Mouse (Mus musculus): ENCODE measurements around the gene Adamtsl5.
"Not testable (repeated sequence)": the region's sequence is repeated elsewhere in the genome, so short reads cannot be mapped to it uniquely, and the experiment has no call there.

Gene Adamtsl5

DNA sequence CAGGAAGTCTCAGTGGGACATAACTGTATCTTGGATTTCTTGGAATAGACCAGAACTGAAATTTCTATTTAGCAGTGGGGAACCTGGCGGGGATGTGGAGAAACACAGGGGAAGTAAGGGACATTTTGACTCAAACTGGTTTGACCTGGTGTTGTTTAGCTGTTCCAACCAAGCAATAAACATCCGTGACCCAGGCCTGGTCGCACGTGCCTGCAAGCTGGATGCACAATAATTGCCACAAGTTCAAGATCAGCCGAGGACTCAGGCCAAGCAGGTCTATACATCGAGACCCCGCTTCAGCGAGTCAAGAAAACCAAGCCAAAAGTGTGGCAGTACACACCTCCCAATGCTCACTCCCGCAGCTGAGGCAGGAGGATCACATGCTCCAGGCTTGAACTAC is 23.8 kb upstream of the Adamtsl5 start:
- no peak for DNase-seq (ENCODE audit: low spot score)

DNA sequence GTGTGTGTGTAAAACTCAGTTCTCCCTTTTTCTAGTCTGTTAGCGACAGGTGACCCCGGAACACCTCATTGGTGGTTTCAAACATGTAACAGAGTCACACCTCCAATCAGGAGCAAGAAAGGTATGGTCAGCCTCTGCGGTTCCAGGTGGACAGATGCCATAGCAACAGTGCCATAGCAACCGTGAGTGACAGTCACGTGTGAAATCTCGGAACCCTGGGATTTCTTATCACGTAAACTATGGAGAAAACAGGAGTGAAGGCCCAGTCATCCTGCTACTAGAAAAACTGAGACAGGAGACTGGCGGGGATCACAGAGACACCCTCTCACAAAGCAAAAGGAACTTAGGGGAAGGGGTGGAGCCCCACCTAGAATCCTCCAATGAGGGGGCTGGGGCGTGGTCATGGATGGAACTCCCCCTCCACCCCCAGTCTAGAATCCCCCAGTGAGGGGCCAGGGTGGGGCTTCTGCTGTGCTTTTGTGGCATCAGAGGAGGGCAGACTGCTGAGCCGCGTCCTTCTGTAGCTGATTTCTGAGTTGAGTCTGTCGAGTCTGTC is 23.3 kb upstream of the Adamtsl5 start:
- no peak for DNase-seq (ENCODE audit: low spot score)

DNA sequence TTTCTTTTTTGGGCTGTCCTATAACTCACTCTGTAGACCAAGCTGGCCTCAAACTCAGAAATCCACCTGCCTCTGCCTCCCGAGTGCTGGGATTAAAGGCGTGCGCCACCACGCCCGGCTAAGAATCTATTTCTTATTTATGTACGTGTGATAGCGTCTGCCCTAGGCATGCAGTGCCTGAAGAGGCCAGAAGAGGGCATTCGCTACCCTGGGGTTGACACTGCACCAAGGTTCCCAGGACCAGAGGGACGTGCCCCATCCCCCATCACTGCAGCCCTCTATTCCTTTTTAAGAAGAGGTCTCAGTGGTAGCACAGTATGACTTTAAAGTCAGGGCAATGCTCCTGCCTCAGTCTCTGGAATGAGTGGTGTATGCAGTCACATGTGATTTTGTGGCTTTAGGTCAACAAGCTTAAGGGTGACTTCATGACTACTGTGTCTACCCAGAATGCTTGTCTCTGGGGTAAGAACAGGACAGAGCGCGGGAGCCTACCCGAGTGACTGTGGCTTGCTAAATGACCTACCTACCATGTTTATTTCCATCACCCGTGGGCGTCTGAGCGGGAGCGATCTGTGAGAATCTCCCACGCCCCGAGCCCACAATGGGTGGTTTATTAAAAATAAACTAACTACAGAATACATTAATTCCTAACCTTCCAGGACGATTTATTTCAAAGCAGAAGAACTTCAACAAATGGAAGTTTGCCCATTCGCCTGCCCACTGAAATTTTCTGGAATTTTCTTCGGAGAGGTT is 22.0 kb upstream of the Adamtsl5 start:
- DNase-seq (ENCODE audit: low spot score): no peak

DNA sequence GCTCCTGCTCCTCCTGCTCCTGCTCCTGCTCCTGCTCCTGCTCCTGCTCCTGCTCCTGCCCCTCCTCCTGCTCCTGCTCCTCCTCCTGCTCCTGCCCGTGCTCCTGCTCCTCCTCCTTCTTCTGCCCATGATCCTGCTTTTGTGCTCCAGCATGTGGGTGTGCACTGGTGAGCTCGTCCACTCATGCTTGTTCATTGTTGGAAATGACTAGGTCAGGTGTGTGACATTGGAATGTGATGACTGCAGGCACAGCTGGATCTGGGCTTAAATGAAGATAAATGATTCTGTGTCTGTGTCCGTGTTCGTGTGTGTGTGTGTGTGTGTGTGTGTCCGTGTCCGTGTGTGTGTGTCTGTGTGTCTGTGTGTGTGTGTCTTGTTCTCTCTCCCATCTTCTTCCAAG is 20.2 kb upstream of the Adamtsl5 start:
- DNase-seq (ENCODE audit: low spot score): no peak

DNA sequence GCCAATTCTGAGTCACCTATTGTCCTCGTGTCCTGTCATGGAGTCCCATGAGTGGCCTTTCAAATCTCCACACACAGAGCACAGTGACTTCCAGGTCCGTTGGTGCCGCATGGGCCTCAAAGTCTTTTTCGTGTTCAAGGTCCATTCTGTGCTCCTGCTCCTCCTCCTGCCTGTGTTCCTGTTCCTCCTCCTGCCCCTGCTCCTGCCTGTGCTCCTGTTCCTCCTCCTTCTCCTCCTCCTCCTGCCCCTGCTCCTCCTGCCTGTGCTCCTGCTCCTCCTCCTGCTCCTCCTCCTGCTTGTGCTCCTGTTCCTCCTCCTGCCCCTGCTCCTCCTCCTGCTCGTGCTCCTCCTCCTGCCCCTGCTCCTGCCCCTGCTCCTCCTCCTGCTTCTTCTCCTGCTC is 19.7 kb upstream of the Adamtsl5 start:
- no peak for DNase-seq (ENCODE audit: low spot score)

DNA sequence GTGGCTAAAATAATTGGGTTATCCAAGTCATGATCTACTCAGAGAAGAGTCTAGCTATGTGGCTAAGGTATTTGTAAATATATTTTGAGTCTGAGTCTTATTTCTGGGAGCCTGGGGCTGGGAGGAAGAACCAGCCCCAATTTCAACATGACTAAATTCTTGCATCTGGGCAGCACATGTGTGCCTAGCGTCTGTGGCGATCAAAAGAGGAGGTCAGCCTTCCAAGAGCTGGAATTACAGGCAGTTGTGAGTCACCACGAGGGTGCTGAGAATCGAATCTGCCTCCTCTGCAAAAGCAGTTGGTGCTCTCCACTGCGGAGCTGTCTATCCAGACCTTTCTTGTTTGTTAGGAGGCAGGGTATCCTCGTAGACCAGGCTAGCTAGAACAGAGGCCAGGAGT is 17.5 kb upstream of the Adamtsl5 start:
- no peak for DNase-seq (ENCODE audit: low spot score)

DNA sequence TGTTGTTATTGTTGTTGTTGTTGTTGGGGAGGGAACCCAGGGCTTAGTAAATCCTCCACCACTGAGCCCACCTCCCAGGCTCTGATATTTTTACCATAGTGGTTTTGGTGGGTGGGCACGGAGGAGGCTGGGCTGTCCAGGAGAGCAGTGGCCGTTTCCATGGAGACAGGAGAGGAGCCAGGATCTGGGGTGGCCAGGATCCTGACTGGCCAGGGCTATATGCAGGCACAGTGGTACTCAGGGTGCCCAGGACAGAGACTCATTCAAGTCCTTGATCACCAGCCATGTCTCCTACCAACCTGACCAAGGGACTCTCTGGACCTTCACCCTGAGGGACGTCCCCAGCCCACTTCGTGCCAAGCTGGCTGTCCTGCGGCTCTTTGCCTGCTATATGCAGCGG is 15.5 kb upstream of the Adamtsl5 start:
- no peak for DNase-seq (ENCODE audit: low spot score)

DNA sequence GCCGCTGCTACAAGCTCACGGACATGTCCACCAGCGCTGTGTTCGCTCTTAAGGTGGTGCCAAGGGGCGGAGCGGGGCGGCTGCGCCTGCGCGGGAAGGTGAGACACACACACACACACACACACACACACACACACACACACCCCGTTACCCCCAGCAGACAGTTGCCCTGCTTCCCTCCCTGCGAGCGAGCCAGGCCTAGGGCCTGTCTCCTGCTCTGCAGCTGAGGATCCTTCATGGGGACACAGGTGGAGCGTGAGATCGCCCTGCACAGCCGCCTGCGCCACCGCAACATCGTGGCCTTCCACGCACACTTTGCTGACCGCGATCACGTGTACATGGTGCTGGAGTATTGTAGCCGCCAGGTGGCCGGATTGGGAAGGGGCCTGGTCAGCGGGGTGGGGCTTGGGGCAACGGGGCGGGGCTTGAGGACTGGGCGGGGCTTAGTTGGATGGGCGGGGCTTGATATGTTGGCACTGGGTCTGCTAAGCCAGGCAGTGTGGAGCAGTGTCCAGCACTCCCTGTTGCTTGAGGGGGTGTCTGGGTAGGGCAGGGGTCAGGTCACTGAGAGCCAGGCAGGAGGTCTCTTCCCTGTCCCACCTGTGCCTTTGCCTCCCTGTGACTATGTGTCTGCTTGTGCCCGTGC is 9.9 kb upstream of the Adamtsl5 start:
- DNase-seq (ENCODE audit: low spot score): peak; percentile 14

DNA sequence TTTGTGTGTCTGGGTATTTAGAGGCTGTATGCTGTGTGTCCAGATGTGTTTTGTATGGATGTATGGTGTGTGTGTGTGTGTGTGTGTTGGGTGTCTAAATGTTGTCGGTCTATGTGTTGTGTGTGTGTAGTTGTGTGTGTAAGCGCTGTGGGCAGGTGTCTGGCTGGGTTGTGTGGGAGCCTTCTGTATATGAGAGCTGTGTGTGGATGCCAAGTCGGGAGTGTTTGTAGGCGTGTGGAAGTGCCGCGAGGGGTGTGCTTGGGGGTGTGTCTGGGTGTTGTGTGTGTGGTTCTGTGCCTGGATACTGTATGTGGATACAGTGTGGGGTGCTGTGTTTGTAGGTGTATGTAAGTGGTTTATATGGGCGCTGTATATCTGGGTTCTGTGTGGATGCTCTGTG is 9.1 kb upstream of the Adamtsl5 start:
- no peak for DNase-seq (ENCODE audit: low spot score)

DNA sequence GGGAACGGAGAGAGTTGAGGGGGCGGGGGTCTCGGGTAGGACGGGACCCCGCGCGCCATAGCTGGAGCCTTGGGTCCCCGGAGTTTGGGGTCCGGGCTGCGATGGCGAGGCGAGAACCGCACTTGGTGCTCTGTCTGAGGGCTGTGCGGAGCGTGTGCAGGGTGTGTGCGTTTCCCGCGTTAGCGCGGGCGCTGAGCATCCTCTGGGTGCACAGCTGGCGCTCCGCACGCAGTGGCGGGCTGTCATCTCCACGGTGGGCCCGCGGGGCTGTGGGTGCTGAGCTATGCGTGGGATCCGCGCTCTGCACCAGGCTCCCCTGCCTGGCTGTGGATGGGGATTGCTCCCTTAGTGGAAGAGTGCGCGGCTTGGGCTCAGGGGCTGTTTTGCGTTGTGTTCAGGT is 8.5 kb upstream of the Adamtsl5 start:
- no peak for DNase-seq (ENCODE audit: low spot score)

DNA sequence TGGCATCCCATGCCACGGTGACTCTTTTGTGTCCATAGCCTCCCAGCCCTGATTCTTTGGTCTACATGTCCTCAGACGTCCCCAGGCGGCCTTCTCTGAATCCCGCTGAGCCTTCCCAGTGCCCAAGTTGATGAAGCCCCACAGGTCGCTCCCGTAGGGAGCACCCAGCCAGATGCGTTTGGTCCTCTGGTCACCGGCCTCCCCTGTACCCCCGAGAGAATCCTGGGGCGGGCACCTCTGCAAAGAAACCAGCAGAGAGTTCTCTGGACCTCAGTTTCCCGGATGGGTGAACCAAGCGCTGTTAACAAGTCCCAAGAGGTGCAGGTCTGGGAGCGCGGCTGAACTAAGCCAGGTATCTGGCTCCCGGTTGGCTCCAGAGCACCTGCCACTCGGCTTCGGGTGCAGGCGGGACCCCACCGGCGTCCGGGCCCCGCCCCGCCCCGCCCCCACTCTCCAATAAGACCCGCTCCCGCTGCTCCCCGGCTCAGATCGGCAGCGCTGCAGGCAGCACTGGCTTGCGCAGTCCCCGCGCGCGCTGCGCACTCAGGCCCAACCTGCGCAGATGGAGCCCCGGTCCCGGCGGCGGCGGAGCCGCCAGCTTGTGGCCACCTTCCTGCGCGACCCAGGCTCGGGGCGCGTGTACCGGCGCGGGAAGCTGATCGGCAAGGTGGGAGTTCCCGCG is 7.9 kb upstream of the Adamtsl5 start, which contains the start of gene Plk5:
Gene Plk5, plus strand, starts transcription at position 459 of the 682 bp plus-strand sequence.
- DNase-seq (ENCODE audit: low spot score): no peak

DNA sequence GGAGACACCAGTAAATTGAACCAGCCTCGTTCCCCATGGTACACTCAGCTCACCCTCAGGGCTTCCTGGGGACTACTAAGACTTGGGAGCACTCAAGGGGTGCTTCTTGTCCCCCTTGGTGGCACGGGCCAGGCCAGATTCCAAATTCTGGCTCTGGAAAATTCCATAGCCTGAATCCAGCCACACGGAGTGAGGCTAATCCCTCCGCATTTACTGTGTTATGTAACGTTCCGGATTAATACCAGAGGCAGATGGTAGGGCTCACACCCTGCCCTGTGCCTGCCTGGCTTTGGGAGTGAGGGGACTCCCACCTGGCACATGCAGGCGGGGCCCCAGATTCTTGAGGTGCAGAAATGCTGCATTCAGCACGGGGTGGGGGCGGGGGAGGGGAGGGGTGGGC is 7.2 kb upstream of the Adamtsl5 start:
- DNase-seq (ENCODE audit: low spot score): no peak

DNA sequence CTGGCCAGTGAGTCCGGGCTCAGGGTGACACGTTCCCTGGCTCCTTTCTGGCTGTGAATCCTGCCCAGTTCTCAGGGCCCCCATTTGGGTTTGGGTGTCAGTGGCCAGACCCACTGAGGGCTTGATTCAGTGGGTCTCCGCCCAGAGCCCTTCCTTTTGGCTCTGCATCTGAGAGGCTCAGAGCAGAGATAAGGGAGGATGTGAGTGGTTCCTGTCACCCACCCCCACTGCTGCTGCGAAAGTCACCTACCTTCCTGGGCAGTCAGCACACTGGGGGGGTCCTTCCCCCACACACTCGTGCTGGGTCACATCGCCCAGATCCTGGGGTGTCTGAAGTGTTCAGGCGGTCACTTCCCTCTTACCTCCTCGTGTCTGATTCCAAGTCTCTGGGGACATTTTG is 4.5 kb upstream of the Adamtsl5 start:
- DNase-seq (ENCODE audit: low spot score): no peak

DNA sequence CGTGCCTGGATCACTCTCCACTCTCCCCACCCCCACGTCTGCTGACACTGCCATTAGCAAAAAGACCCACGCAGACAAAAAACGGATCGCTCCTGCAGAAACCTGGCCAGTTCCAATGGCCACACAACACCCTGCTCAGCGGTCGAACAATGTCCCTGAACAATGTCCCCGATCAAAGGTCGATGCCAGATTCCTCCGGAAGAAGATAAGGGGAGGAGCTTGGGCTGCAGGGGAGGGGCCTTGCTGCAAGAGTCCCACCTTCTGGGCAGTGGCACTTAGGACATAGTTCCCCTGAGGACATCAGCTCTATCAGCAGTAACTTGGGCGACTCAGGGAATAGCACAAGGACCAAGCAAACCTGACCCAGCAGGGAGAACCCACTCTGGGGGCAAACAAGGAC is 3.7 kb upstream of the Adamtsl5 start:
- DNase-seq (ENCODE audit: low spot score): peak; percentile 86

DNA sequence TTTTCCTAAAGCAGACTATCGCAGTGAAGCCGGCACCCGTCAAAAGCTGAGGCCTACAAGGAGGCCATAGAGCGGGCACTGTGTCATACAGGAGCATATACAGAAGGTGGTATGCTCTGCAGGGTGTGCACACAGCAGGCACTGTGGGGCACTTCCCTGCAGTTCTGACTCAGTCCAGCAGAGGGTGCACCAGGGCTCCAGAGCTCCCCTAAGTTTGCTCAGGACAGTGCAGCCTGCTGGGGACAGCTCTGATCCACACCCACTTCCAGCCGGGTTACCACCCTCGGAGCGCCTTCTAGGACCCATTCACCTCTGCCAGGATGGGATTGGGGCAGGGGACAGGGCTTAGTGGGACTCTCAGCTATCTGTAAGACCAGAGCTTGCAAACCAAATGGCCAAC is 2.1 kb upstream of the Adamtsl5 start:
- peak; percentile 80 for DNase-seq (ENCODE audit: low spot score)

DNA sequence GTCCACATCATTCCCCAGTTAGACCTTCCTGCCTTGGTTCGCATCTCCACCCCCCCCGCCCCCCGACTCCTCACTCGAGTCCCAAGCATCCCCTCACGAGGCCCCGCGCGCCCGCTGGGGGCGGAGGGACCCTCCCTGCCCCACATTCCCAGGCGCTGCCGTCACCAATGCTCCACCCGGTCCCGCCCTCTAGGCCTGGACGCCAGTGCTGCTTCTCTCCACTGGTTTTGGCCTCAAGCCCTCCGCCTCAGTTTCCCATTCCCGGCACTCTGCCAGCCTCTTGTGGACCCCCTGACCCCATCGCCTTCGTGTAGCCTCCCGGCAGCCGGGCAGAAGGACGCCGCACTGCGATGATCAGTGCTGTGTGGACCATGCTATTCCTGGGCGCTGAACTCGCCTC is 769 bp upstream of the Adamtsl5 start:
- DNase-seq (ENCODE audit: low spot score): peak; percentile 22

DNA sequence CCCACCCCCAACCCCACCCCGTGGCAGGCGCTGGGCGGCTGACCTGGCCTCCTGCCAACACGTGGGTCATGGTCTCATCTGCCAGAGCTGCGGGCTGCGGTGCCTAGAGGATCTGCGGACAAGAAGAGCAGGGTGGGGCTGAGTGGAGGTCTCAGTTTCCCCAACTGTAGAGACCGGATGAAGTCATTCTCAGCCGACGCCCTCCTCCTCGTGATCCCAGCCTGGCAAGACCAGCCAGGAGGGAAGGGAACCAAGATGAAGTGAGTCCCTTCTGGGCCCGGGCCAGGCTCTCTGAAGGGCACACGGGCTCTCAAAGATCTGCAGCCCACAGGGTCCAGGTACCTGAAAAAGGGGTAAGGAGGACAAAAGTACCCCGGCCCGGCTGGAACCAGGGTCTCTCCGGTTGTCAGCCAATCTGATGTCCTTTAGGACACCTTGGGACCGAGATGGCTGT is 671 bp downstream of the Adamtsl5 start:
- no peak for DNase-seq (ENCODE audit: low spot score)

DNA sequence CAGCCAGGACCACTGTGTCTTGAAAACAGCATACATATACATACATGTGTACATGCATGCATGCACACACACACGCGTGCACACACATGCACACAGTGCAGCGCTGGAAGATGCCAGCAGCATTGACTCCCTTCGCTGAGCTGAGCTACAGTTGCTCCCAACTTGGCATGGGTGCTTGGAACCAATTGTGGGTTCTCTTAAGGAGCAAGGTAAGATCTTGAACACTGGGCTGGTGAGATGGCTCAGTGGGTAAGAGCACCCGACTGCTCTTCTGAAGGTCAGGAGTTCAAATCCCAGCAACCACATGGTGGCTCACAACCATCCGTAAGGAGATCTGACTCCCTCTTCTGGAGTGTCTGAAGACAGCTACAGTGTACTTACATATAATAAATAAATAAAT is 2.3 kb downstream of the Adamtsl5 start:
- DNase-seq (ENCODE audit: low spot score): not testable (repeated sequence)

DNA sequence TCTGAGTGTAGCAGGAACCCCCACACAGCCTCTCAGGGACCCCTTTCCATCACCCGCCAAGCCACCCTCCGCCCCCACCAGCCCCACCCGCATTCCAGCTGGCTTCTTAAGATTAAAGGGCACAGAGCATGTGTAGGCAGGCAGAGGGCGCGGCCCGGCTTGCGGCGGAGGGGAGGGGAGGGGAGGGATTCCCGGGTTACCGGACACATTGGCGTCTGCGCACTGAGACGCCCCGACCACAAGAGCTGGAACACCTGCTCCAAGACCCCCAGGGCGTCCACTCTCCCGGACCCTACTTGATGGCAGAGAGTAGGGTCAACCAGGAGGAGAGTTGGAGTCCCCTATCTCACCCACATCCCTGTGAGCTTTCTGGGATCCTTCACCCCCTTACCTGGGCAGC is 3.1 kb downstream of the Adamtsl5 start:
- DNase-seq (ENCODE audit: low spot score): peak; percentile 68

DNA sequence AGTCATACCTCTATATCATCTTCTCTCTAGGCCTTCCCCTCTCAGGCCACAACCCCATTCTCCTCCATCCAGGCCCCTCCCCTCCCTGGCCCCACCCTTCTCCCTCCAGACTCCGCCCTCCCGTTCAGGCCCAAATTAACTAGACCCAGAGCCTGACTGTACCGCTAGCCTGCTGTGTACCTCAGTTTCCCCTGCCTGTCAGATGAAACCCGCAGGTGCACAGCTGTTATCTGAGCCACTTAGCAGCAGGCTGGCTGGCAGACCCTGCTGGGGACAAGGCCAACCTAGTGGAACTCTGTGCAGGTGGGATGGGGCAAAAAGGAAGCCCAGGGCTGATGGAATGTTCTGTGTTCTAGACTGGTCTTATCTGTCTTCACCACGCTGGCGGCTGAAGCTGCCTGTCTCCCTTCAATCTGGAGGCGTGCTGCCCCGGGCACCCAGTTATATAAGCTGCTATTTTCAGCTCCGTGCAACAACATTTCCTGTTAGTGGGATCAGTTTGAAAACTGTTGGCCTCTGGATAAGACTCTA is 4.0 kb downstream of the Adamtsl5 start:
- DNase-seq (ENCODE audit: low spot score): peak; percentile 70

DNA sequence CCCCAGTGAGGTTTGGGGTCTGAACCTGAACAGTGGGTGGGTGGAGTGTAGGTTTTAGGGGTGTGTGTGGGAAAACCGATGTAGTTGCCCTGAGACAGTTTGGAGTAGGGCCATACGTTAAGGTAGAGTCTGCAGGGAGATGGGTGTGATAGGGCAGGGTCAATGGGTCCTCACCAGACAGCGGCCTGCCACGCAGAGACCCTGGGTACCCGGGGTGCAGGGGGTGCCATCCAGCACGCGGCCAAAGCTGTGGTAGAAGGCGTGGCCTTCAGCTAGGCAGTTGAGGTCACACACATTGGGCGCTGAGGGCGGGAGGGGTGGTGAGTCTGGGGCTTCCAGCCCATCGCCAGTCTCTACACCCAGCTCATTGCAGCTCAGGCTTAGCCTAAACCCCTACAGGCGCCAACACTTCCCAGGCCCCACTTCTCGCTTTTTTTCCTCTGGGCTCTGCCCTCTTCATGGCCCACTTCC is 4.8 kb downstream of the Adamtsl5 start:
- DNase-seq (ENCODE audit: low spot score): no peak

DNA sequence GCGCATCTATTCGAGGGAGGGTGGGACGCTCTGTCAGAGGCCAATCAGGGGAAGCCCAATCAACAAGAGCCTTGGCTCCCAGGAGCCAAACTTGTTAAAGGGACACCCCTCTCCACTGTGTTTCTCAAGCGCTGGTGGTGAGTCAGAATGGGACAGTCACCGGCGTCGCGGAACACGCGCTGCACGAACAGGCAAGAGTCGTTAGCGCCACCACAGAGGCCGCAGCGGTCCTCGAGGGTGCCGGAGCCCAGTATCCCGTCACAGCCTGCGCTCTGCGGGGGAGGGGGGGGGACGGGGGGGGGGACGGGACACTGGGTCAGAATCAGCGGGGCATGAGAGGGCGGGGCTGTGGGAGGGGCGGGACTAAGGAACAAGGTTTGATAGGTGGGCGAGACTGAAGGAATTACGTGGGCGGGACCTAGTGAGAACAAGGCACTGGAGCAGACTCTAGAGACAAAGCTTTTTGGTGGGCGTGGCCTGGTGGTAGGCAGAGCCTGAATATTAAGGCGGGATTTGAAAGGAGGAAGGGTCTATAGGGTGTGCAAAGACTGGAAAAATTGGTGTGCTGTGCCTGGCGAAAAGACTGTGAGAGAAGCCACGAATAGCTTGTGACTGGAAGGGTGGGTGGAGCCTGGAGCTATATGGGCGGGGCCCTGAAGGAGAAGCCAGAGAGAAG is 5.3 kb downstream of the Adamtsl5 start:
- peak; percentile 93 for DNase-seq (ENCODE audit: low spot score)

Data from yolk sac, embryonic 10.5 days (tissue).